Mouse (Mus musculus) stomach, postnatal 0 days (tissue): ENCODE measurements at regions not wholly inside any gene's neighbourhood (a gene's known extent, or its start where the extent isn't known, plus 50 kb on each side); places are given as distances from the start of the nearest gene placed in this dataset.

Source experiments
- CTCF ChIP-seq: IDR thresholded peaks from 2 replicates; pipeline ENCODE4 v1.5.1; 2016; ENCODE audit warnings: antibody characterized with exemption, low read depth, mild to moderate bottlenecking, moderate library complexity
- EP300 ChIP-seq: optimal IDR thresholded peaks from 2 replicates; pipeline ENCODE3; 2016; ENCODE audit warnings: antibody characterized with exemption

DNA sequence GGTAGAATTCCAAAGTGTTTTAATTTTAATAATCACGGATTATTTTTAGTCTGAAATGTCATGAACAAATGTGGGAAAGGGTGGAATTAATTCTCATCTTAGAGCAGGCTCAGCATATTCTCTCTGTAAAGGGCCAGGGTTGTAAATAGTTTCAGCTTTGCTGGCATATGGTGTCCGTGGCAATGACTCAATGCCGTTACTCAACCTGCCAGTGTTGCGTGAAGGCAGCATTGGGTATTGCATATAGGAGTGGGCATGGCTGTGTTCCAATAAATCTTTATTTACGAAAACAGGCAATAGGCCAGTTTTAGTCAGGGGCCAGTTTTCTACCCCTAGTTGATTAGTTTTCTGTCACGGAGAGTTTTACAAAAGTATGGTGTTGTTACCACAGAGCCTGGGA, 81.1 kb upstream of the Ptch1 start:
- no peak for TF ChIP-seq EP300
- no peak for TF ChIP-seq CTCF
